Mouse (Mus musculus): ENCODE measurements around the gene Cldn11.

- peak; percentile 98 for TF ChIP-seq CTCF (IDR thresholded peaks at IDR 0.05; ENCODE audit: extremely low read depth, insufficient read depth, low read length)
- TF ChIP-seq POLR2A (IDR thresholded peaks at IDR 0.05; ENCODE audit: extremely low read depth, insufficient read depth, low read length) = no peak
Observed at GRCm38 (mm10) chr3:31145641-31146290, 4.0 kb upstream of the Cldn11 start.

Measured in cortical plate, adult 2 months (tissue).